Mouse (Mus musculus) inflammation-experienced regulatory T-cells, adult 6 months (primary cell): ENCODE data around the gene Glycam1. TPM values are rescaled to one million over a fixed set of nuclear protein-coding genes. Genes with fewer than 3 reads are reported as not detected.

ENCODE experiments used
- ATAC-seq: one replicate; pipeline ENCODE4 v1.8.0; 2017
- polyA plus RNA-seq, 3 experiments: library from polyadenylated mRNA; unstranded; fragments of 100-300 nt; shearing (Covaris generic); gene quantifications; one replicate each; pipeline ENCODE4 v1.2.1; 2017

Gene Glycam1
- polyA plus RNA-seq, 3 experiments from 2014 or later, result not detected

DNA sequence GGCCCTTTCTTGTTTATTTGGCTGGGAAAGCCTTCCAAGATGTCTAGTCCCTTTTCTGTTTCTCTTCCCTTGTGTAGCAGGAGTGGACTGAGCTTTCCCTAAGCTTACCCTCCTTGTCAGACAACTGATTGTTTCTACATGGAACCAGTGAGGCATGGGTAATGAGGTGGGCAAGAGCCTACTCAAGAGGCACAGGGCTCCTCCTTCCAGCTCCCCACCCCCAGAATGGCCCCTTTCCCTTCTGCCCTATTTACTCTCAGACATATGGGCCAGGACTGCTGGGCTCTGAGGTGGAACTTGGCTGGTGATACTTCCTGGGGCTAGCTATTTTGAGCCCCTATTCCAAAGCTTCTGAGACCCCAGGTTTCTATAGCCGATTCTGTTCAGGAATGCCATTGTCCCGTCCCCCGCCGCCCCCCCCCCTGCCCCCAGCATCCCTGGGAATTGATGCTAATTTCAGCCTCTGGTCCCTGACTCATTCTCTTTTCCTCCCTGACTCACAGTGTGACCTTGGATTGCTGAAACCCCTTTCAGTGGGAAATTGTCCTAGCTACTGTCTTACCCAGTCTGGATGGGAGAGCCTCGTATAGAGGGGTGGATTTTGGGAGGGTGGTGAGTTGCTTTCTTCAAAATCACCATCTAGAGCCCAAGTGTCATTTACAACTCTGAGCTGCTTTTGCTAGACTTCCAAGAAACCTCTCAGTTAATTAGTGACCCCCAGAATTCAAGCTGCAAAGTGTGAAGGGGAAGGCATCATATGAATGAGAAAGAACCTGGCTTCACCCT, 46.1 kb downstream of the Glycam1 start:
- ATAC-seq, result no peak

DNA sequence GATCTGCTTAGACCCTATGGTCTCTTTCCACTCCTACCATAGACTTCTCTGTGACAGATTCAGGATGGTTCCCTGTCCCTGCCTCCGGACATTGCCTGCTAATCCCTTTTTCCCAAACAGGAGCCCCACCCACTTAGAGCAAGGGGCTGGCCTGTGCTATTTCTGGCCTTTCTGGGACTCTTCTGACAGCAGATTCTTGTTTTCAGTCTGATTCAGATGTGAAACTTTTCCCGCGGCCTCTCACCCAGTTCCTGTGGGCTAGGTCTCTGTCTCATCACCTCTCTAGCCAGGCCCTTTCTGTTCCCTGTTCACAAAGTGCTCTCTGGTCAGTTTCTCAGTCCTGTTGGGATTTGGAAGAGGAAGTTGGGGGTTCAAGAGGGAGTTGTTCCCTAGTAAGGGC, 50.0 kb downstream of the Glycam1 start:
- ATAC-seq, result no peak

DNA sequence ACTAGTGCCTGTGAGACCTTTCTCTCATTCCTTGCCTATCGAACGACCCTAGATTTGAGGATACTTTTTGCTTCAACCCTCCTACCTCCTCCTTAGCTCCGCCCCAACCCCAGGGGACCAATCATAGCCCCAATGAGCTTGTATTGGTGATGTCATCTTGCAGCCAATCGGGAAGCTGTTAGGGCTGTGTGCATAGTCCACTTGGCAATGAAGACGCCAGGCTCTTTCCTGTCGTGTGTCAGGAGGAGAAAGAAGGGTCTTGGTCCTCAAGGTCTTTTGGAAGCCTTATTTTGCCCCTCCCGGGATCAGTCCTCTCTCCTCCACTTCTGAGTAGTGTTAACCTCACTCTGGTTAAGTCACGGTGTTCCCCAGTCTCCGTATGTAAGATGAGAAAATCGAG, 50.8 kb downstream of the Glycam1 start:
- ATAC-seq, result no peak

DNA sequence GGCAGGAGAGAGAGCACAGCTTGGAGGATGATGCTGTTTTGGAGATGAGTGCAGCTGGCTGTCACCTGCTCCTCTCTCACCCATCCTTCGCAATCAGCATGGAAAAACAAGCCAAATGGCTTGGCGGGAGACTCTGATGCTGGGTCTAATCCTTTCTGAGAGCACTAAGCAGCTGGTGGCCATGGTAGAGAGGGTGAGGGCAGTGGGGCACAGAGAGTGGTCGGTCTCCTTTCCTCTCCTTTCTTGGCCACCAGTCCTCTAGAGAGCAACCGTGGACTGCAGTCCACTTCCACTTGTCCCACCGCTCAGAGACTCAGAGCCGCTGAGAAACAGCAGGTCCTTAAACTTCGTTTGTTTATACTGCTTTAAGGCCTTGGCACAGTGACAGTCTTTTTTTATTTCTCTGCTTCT, 51.3 kb downstream of the Glycam1 start:
- no peak for ATAC-seq

Other genes with a start within 250 kb of the Glycam1 start
- not detected for gene Zfp385a, start 225.0 kb downstream of the Glycam1 start, polyA plus RNA-seq
- gene Itga5, start 198.3 kb downstream of the Glycam1 start, polyA plus RNA-seq, result 1 to 10 TPM in 2 of 3 experiments, under 1 TPM in 1; 0.74 to 1.8 (median 1.5) TPM
- gene Gtsf1, start 134.6 kb downstream of the Glycam1 start, polyA plus RNA-seq, result under 1 TPM in 1 of 3 experiments, not detected in 2; 0.62 TPM
- not detected for gene Gtsf2, start 116.6 kb downstream of the Glycam1 start, polyA plus RNA-seq
- 10 to 100 TPM; 78.2 to 92.5 (median 81.4) TPM for gene Nckap1l, start 111.3 kb downstream of the Glycam1 start, polyA plus RNA-seq
- 1 to 10 TPM; 2.4 to 3.4 (median 3.0) TPM for gene Pde1b, start 62.0 kb downstream of the Glycam1 start, polyA plus RNA-seq
- gene Ppp1r1a, start 27.1 kb downstream of the Glycam1 start, polyA plus RNA-seq, result under 1 TPM in 1 of 3 experiments, not detected in 2; 0.51 TPM
- not detected for gene Mucl1, start 190.4 kb upstream of the Glycam1 start, polyA plus RNA-seq